25 mouse cellular contexts compared by ENCODE assay signal in genomic region chr1:135946247-135946646, GRCm38 (mm10). TPM values are rescaled to one million over a fixed set of nuclear protein-coding genes. Genes with fewer than 3 reads are reported as not detected.
DNase-seq lines count a peak whose midpoint lies in the region; ATAC-seq and TF ChIP-seq lines count a peak whose summit lies in the region.
"Had no signal": no experiment of that assay in that cellular context is flagged by ENCODE, and none has a peak within 500 bp of the region (broad histone marks: within the 10 kb centered on the region; RNA-seq: fewer than 3 reads in every experiment).

No protein-coding gene starts in this region.

- intact Hi-C loops in left cerebral cortex, adult 2 months (cut with DNase I), result loop anchor here (10.0 kb wide), 1 partner anchor 231 kb away; no protein-coding TSS in a partner anchor
- intact Hi-C loops in heart, postnatal 10 days (cut with DNase I), result no loop called here
- intact Hi-C loops in gastrocnemius, postnatal 14 days (cut with DNase I; ENCODE audit: low total_unique reads), result no loop called here

- DNase-seq in layer of hippocampus, adult 2 months (ENCODE audit: low spot score in 2 of 2), result peak in 1 of 2 experiments; percentile 37
- DNase-seq in layer of hippocampus, postnatal 25 days (ENCODE audit: extremely low spot score in 1 of 2, low spot score in 1 of 2), result no peak
- DNase-seq in 3134 (ENCODE audit: extremely low read depth, insufficient read length, low spot score), result peak; percentile 64
- DNase-seq in 416B (ENCODE audit: low read depth), result peak; percentile 13
- DNase-seq in left cerebral cortex, adult 2 months (ENCODE audit: extremely low spot score in 1 of 2, low spot score in 2 of 2), result peak in 1 of 2 experiments; percentile 27
- no peak for DNase-seq in liver, postnatal 0 days
- no peak for DNase-seq in heart, postnatal 10 days
- no peak for DNase-seq in gastrocnemius, postnatal 14 days

- TF ChIP-seq CTCF in layer of hippocampus, adult 2 months (conservative IDR thresholded peaks at IDR 0.05), result no peak
- TF ChIP-seq CTCF in left cerebral cortex, adult 2 months (IDR thresholded peaks at IDR 0.05), result no peak
- TF ChIP-seq CTCF in liver, postnatal 0 days (IDR thresholded peaks at IDR 0.05; ENCODE audit: low read depth), result no peak

- H3K27me3 ChIP-seq in liver, postnatal 0 days (ENCODE audit: insufficient read depth, low read length), result 0 out of 2 replicates have a peak, but pooled peaks cover 4% of the 10 kb centered on the region

- H3K27ac ChIP-seq in layer of hippocampus, adult 2 months, result 0 out of 2 replicates have a peak overlapping the region, but pooled peaks have one; percentile 28
- H3K27ac ChIP-seq in left cerebral cortex, adult 2 months, result peak overlapping the region; percentile 63; the same call in 1 of the 2 replicates
- no peak overlapping the region for H3K27ac ChIP-seq in liver, postnatal 0 days (ENCODE audit: low read depth)
- H3K27ac ChIP-seq: forebrain, embryonic 12.5 days; gastrocnemius, adult 2 months; heart, embryonic 13.5 days; hindbrain, postnatal 0 days; kidney, postnatal 0 days; limb, embryonic 10.5 days; midbrain, embryonic 13.5 days; stomach, postnatal 0 days had no signal

- no peak overlapping the region for H3K4me2 ChIP-seq in liver, postnatal 0 days (ENCODE audit: low read depth, low read length)
- H3K4me2 ChIP-seq: forebrain, embryonic 12.5 days; heart, embryonic 13.5 days; midbrain, embryonic 13.5 days had no signal

- no peak overlapping the region for H3K9ac ChIP-seq in liver, postnatal 0 days (replicated peaks)
- H3K9ac ChIP-seq: forebrain, embryonic 12.5 days; heart, embryonic 13.5 days; midbrain, embryonic 13.5 days had no signal

- no peak for ATAC-seq in liver, postnatal 0 days
- ATAC-seq: CD4-positive, CD25-positive, alpha-beta regulatory T cell, adult 4 months; midbrain, embryonic 13.5 days had no signal

- H3K9me3 ChIP-seq in liver, postnatal 0 days (ENCODE audit: low read length), result no peaks in the 10 kb centered on the region
- H3K9me3 ChIP-seq: forebrain, embryonic 12.5 days; heart, embryonic 13.5 days; limb, embryonic 10.5 days; midbrain, embryonic 13.5 days had no signal

- H3K4me1 ChIP-seq in liver, postnatal 0 days (ENCODE audit: insufficient read depth), result peaks cover 14% of the 10 kb centered on the region

- H3K4me3 ChIP-seq in layer of hippocampus, adult 2 months, result no peak overlapping the region
- H3K4me3 ChIP-seq in left cerebral cortex, adult 2 months, result no peak overlapping the region
- no peak overlapping the region for H3K4me3 ChIP-seq in liver, postnatal 0 days (ENCODE audit: low read depth, low read length)
- H3K4me3 ChIP-seq: forebrain, embryonic 12.5 days; gastrocnemius, adult 2 months; heart, embryonic 13.5 days; limb, embryonic 10.5 days; midbrain, embryonic 13.5 days had no signal

- no peaks in the 10 kb centered on the region for H3K36me3 ChIP-seq in liver, postnatal 0 days (replicated peaks; ENCODE audit: insufficient read depth, low read length)
- H3K36me3 ChIP-seq: forebrain, embryonic 12.5 days; heart, embryonic 13.5 days; limb, embryonic 10.5 days; midbrain, embryonic 13.5 days had no signal

- WGBS in liver, postnatal 0 days (ENCODE audit: insufficient replicate concordance), result 56% methylated on average over 4 of the region's 4 CpGs

- no peak for TF ChIP-seq EP300 in liver, postnatal 0 days (IDR thresholded peaks at IDR 0.05; ENCODE audit: low read depth)

RNA-seq across cellular contexts. Expression of gene Pkp1, which starts 27.2 kb away (rescaled TPM):
- total RNA-seq in layer of hippocampus, adult 2 months (2021), result not detected
- total RNA-seq in layer of hippocampus, postnatal 25 days (2021), result not detected
- total RNA-seq in left cerebral cortex, adult 2 months (2021), result under 1 TPM; 0.25 to 0.40 TPM
- polyA plus RNA-seq in liver, postnatal 0 days (2015; fragmentation: Nextera tagmentation; extraction: Ambion mirVana), result 0.05 TPM in 1 of 2 replicates, not detected in the other
- total RNA-seq in heart, postnatal 10 days (2021), result under 1 TPM; 0.10 to 0.14 TPM
- total RNA-seq in gastrocnemius, postnatal 14 days (2021), result not detected
- total RNA-seq: adrenal gland, adult 18-20 months; gastrocnemius, adult 2 months; granulocyte monocyte progenitor cell, adult 5-6 weeks; hematopoietic stem cell, adult 5-6 weeks; layer of hippocampus, adult 18-20 months; megakaryocyte, adult 5-6 weeks had no signal
- polyA plus RNA-seq: CD4-positive, CD25-positive, alpha-beta regulatory T cell, adult 4 months; midbrain, embryonic 13.5 days; neural tube, embryonic 14.5 days had no signal

RNA-seq across cellular contexts. Expression of gene Igfn1, which starts 59.9 kb away (rescaled TPM):
- under 1 TPM; 0.15 to 0.36 TPM for total RNA-seq in layer of hippocampus, adult 2 months (2021)
- total RNA-seq in layer of hippocampus, postnatal 25 days (2021), result under 1 TPM; 0.23 to 0.25 TPM
- total RNA-seq in left cerebral cortex, adult 2 months (2021), result 10 to 100 TPM; 18.5 to 20.2 TPM
- not detected in 2 replicates for polyA plus RNA-seq in liver, postnatal 0 days (2015; fragmentation: Nextera tagmentation; extraction: Ambion mirVana)
- under 1 TPM; 0.05 TPM for total RNA-seq in heart, postnatal 10 days (2021)
- total RNA-seq in gastrocnemius, postnatal 14 days (2021), result 10 to 100 TPM in 1 of 2 experiments, 1 to 10 TPM in 1; 5.9 to 13.0 TPM
- total RNA-seq: granulocyte monocyte progenitor cell, adult 5-6 weeks; hematopoietic stem cell, adult 5-6 weeks; hindbrain, postnatal 0 days; liver, adult 2 months; megakaryocyte, adult 5-6 weeks had no signal
- polyA plus RNA-seq: CD4-positive, CD25-positive, alpha-beta regulatory T cell, adult 4 months; embryonic facial prominence, embryonic 11.5 days; forebrain, embryonic 12.5 days; heart, embryonic 13.5 days; limb, embryonic 10.5 days; liver, adult 2 months; midbrain, embryonic 13.5 days had no signal

Comparison
In these comparisons a context has a peak if more than half of its experiments do, and no peak if none do; other contexts are left out.
1. DNase-seq: peak in 3134 (single experiment) and 416B (single experiment); none in layer of hippocampus, postnatal 25 days (0 of 2), liver, postnatal 0 days (single experiment), heart, postnatal 10 days (0 of 2) and gastrocnemius, postnatal 14 days (single experiment).
2. RNA of gene Igfn1, which starts 59.9 kb away (total RNA-seq): 18.5 to 20.2 TPM in left cerebral cortex, adult 2 months and 5.9 to 13.0 TPM in gastrocnemius, postnatal 14 days; 0.15 to 0.36 TPM in layer of hippocampus, adult 2 months, 0.23 to 0.25 TPM in layer of hippocampus, postnatal 25 days and 0.05 TPM in heart, postnatal 10 days; every median in the first group is over 4 times any median in the second.